Mouse (Mus musculus): Measurements from ENCODE around the gene Plcg2. TPM values are rescaled to one million over a fixed set of nuclear protein-coding genes. Genes with fewer than 3 reads are reported as not detected.

The Plcg2 gene
- polyA plus RNA-seq (2015; fragmentation: Nextera tagmentation; extraction: Ambion mirVana), result 3.8 and 3.9 TPM in 2 replicates

- Histone ChIP-seq H3K27me3 (peaks cover 20% of the 10 kb centered on the region), H3K9ac (peak within 1 kb of the TSS; percentile 26; the same call in 1 of the 2 replicates), H3K36me3 (no peaks in the 10 kb centered on the region), H3K4me3 (replicated peaks) (peak within 1 kb of the TSS; percentile 56), H3K9me3 (replicated peaks) (no peaks in the 10 kb centered on the region), H3K27ac (replicated peaks) (no peak within 1 kb of the TSS), H3K4me1 (peaks cover 15% of the 10 kb centered on the region), H3K4me2 (replicated peaks) (peak within 1 kb of the TSS; percentile 99)
- WGBS, result under 1% methylated on average over 62 of the region's 62 CpGs
- peak; percentile 61; the same call in 1 of the 2 replicates for ATAC-seq (ENCODE audit: insufficient number of reproducible peaks, low FRiP score, low TSS enrichment, low read depth)
Observed at GRCm38 (mm10) chr8:117498179-117498914, at the start of gene Plcg2. Gene Plcg2, plus strand, starts transcription at chr8:117498291.

GRCm38 (mm10) chr8:117451072-117451471, 47.0 kb upstream of the Plcg2 start:
- 83% methylated on average over 9 of the region's 9 CpGs for WGBS
- H3K27me3 ChIP-seq, result no peaks in the 10 kb centered on the region
- no peaks in the 10 kb centered on the region for H3K4me1 ChIP-seq
- H3K9ac ChIP-seq, result no peak overlapping the region
- H3K4me2 ChIP-seq (replicated peaks), result no peak overlapping the region
- no peaks in the 10 kb centered on the region for H3K9me3 ChIP-seq (replicated peaks)
- no peak for ATAC-seq (ENCODE audit: insufficient number of reproducible peaks, low FRiP score, low TSS enrichment, low read depth)
- H3K36me3 ChIP-seq, result peaks cover 91% of the 10 kb centered on the region
- no peak overlapping the region for H3K27ac ChIP-seq (replicated peaks)
- H3K4me3 ChIP-seq (replicated peaks), result no peak overlapping the region

GRCm38 (mm10) chr8:117453974-117454373, 44.1 kb upstream of the Plcg2 start:
- Histone ChIP-seq H3K4me1 (no peaks in the 10 kb centered on the region), H3K9ac (no peak overlapping the region), H3K4me3 (replicated peaks) (no peak overlapping the region), H3K27ac (replicated peaks) (no peak overlapping the region), H3K4me2 (replicated peaks) (no peak overlapping the region), H3K9me3 (replicated peaks) (no peaks in the 10 kb centered on the region), H3K27me3 (no peaks in the 10 kb centered on the region), H3K36me3 (peaks cover 88% of the 10 kb centered on the region)
- ATAC-seq (ENCODE audit: insufficient number of reproducible peaks, low FRiP score, low TSS enrichment, low read depth), result no peak
- 73% methylated on average over 6 of the region's 6 CpGs for WGBS

GRCm38 (mm10) chr8:117454516-117455116, 43.5 kb upstream of the Plcg2 start:
- Histone ChIP-seq H3K36me3 (peaks cover 82% of the 10 kb centered on the region), H3K27me3 (no peaks in the 10 kb centered on the region), H3K4me2 (replicated peaks) (no peak overlapping the region), H3K27ac (replicated peaks) (no peak overlapping the region), H3K4me3 (replicated peaks) (no peak overlapping the region), H3K4me1 (no peaks in the 10 kb centered on the region), H3K9ac (no peak overlapping the region), H3K9me3 (replicated peaks) (no peaks in the 10 kb centered on the region)
- ATAC-seq (ENCODE audit: insufficient number of reproducible peaks, low FRiP score, low TSS enrichment, low read depth), result no peak
- 82% methylated on average over 14 of the region's 14 CpGs for WGBS

- H3K36me3 ChIP-seq, result peaks cover 71% of the 10 kb centered on the region
- H3K9ac ChIP-seq, result no peak overlapping the region
- WGBS, result 89% methylated on average over 6 of the region's 6 CpGs
- no peaks in the 10 kb centered on the region for H3K9me3 ChIP-seq (replicated peaks)
- ATAC-seq (ENCODE audit: insufficient number of reproducible peaks, low FRiP score, low TSS enrichment, low read depth), result no peak
- no peak overlapping the region for H3K4me2 ChIP-seq (replicated peaks)
- H3K4me3 ChIP-seq (replicated peaks), result no peak overlapping the region
- H3K27me3 ChIP-seq, result no peaks in the 10 kb centered on the region
- H3K4me1 ChIP-seq, result no peaks in the 10 kb centered on the region
- H3K27ac ChIP-seq (replicated peaks), result no peak overlapping the region
Observed at GRCm38 (mm10) chr8:117455701-117456100, 42.4 kb upstream of the Plcg2 start.

GRCm38 (mm10) chr8:117458440-117458839, 39.7 kb upstream of the Plcg2 start:
- H3K4me1 ChIP-seq, result no peaks in the 10 kb centered on the region
- no peak overlapping the region for H3K27ac ChIP-seq (replicated peaks)
- no peaks in the 10 kb centered on the region for H3K27me3 ChIP-seq
- H3K9ac ChIP-seq, result no peak overlapping the region
- H3K4me2 ChIP-seq (replicated peaks), result no peak overlapping the region
- ATAC-seq (ENCODE audit: insufficient number of reproducible peaks, low FRiP score, low TSS enrichment, low read depth), result no peak
- H3K36me3 ChIP-seq, result peaks cover 46% of the 10 kb centered on the region
- no peak overlapping the region for H3K4me3 ChIP-seq (replicated peaks)
- H3K9me3 ChIP-seq (replicated peaks), result no peaks in the 10 kb centered on the region
- 33% methylated on average over 4 of the region's 5 CpGs for WGBS

- H3K4me1 ChIP-seq, result 0 out of 2 replicates have a peak, but pooled peaks cover 3% of the 10 kb centered on the region
- no peak overlapping the region for H3K4me2 ChIP-seq (replicated peaks)
- H3K36me3 ChIP-seq, result peaks cover 6% of the 10 kb centered on the region
- H3K4me3 ChIP-seq (replicated peaks), result no peak overlapping the region
- no peaks in the 10 kb centered on the region for H3K9me3 ChIP-seq (replicated peaks)
- WGBS, result 58% methylated on average over 11 of the region's 11 CpGs
- no peak overlapping the region for H3K27ac ChIP-seq (replicated peaks)
- H3K27me3 ChIP-seq, result no peaks in the 10 kb centered on the region
- no peak overlapping the region for H3K9ac ChIP-seq
- ATAC-seq (ENCODE audit: insufficient number of reproducible peaks, low FRiP score, low TSS enrichment, low read depth), result no peak
Observed at GRCm38 (mm10) chr8:117462701-117463284, 35.3 kb upstream of the Plcg2 start.

GRCm38 (mm10) chr8:117464525-117464924, 33.6 kb upstream of the Plcg2 start:
- WGBS, result 97% methylated on average over 6 of the region's 6 CpGs
- Histone ChIP-seq H3K9me3 (replicated peaks) (no peaks in the 10 kb centered on the region), H3K36me3 (no peaks in the 10 kb centered on the region), H3K4me1 (0 out of 2 replicates have a peak, but pooled peaks cover 3% of the 10 kb centered on the region), H3K27ac (replicated peaks) (no peak overlapping the region), H3K27me3 (no peaks in the 10 kb centered on the region), H3K4me3 (replicated peaks) (no peak overlapping the region), H3K9ac (no peak overlapping the region), H3K4me2 (replicated peaks) (no peak overlapping the region)
- no peak for ATAC-seq (ENCODE audit: insufficient number of reproducible peaks, low FRiP score, low TSS enrichment, low read depth)

GRCm38 (mm10) chr8:117465250-117465649, 32.8 kb upstream of the Plcg2 start:
- H3K4me3 ChIP-seq (replicated peaks), result no peak overlapping the region
- H3K4me2 ChIP-seq (replicated peaks), result no peak overlapping the region
- peak; percentile 75 for ATAC-seq (ENCODE audit: insufficient number of reproducible peaks, low FRiP score, low TSS enrichment, low read depth)
- peaks cover 10% of the 10 kb centered on the region for H3K4me1 ChIP-seq
- no peaks in the 10 kb centered on the region for H3K9me3 ChIP-seq (replicated peaks)
- H3K27me3 ChIP-seq, result no peaks in the 10 kb centered on the region
- H3K27ac ChIP-seq (replicated peaks), result no peak overlapping the region
- no peaks in the 10 kb centered on the region for H3K36me3 ChIP-seq
- 31% methylated on average over 5 of the region's 5 CpGs for WGBS
- no peak overlapping the region for H3K9ac ChIP-seq

GRCm38 (mm10) chr8:117467466-117467865, 30.6 kb upstream of the Plcg2 start:
- Histone ChIP-seq H3K9ac (no peak overlapping the region), H3K27me3 (no peaks in the 10 kb centered on the region), H3K36me3 (no peaks in the 10 kb centered on the region), H3K4me1 (peaks cover 19% of the 10 kb centered on the region), H3K27ac (replicated peaks) (no peak overlapping the region), H3K9me3 (replicated peaks) (no peaks in the 10 kb centered on the region), H3K4me3 (replicated peaks) (no peak overlapping the region), H3K4me2 (replicated peaks) (no peak overlapping the region)
- ATAC-seq (ENCODE audit: insufficient number of reproducible peaks, low FRiP score, low TSS enrichment, low read depth), result no peak
- 83% methylated on average over 10 of the region's 10 CpGs for WGBS

All from embryonic facial prominence, embryonic 15.5 days (tissue).